Mouse (Mus musculus) olfactory bulb, adult 2 months (tissue): Measurements from ENCODE around the gene Atp8a2. TPM values are rescaled to one million over a fixed set of nuclear protein-coding genes. Genes with fewer than 3 reads are reported as not detected.
"Not testable (repeated sequence)": the region's sequence is repeated elsewhere in the genome, so short reads cannot be mapped to it uniquely, and the experiment has no call there.

ENCODE experiments used
- H3K27ac ChIP-seq: fragments of 200-500 bp; 2 replicates; pipeline ENCODE4 v1.5.1; 2012; ENCODE audit warnings: low read depth, low read length; ENCODE audit not compliant: insufficient read depth
- H3K4me1 ChIP-seq: fragments of 200-500 bp; 2 replicates; pipeline ENCODE4 v1.6.1; 2012; ENCODE audit warnings: low read length; ENCODE audit not compliant: control insufficient read depth, insufficient read depth
- H3K4me3 ChIP-seq: fragments of 200-500 bp; 2 replicates; pipeline ENCODE4 v1.5.1; 2012; ENCODE audit warnings: mild to moderate bottlenecking, low read depth, low read length, moderate library complexity; ENCODE audit not compliant: insufficient read depth
- CTCF ChIP-seq: fragments of 200-500 bp; IDR thresholded peaks from 2 replicates; pipeline ENCODE4 v1.5.1; 2012; ENCODE audit warnings: low read depth, mild to moderate bottlenecking, low read length, moderate library complexity; ENCODE audit not compliant: insufficient read depth
- POLR2A ChIP-seq: fragments of 200-500 bp; IDR thresholded peaks from 2 replicates; pipeline ENCODE4 v1.6.1; 2012; ENCODE audit warnings: mild to moderate bottlenecking, low read depth, low read length, moderate library complexity; ENCODE audit not compliant: insufficient read depth
- WGBS: fragments of 180-500 bp; shearing (Covaris S2); methylation state at CpG from one replicate; pipeline ENCODE4 v1.1.7; 2018; 5-methylcytosine and 5-hydroxymethylcytosine counted together
- polyA plus RNA-seq: library from polyadenylated mRNA; stranded (reverse); fragments of >200 nt; gene quantifications from 2 replicates; pipeline ENCODE4 v1.2.4, GENCODE M21; 2012; ENCODE audit warnings: low replicate concordance; ENCODE audit not compliant: missing spikeins, insufficient read depth, insufficient read length

The Atp8a2 gene
- polyA plus RNA-seq, 1 experiment = not detected

DNA sequence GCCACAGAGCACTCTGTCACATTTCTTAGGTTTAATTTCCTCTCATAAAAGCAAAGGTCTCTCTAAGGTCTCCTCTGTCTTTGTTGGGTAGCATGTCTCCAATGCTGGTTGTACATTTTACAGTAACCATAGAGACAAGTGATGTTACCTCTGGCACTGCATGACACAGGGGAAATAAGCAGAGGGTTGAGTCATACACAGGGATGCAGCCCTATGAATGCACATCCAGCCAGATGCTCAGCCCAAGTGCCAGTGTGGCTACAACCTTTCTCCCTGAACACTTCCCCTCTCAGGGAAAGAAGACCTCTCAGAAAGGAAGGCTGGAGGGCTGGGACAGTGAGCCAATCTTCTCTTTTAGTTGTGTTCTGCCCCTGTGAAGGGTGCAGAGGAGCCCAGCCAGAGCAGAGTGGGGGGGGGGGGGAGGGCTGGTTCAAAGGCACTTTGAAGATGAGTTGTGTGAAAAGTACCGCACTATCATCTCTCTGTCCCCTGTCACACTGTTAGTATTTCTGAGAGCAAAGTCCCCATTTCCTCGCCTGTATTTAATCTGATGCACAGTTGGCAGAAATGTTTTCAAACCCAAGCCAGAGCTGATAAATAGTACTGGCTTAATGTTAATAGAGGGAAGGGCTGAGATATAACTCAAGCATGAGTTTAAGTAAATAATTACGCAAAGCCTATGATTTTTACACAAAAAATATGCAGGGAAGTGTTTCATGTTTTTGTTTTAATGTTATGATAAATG is 467.5 kb downstream of the Atp8a2 start:
- 70% methylated on average over 3 of the region's 3 CpGs for WGBS
- no peak for TF ChIP-seq CTCF
- no peak for TF ChIP-seq POLR2A
- Histone ChIP-seq H3K27ac (no peak overlapping the region), H3K4me3 (no peak overlapping the region), H3K4me1 (peaks cover 5% of the 10 kb centered on the region; the same call in 1 of the 2 replicates)

DNA sequence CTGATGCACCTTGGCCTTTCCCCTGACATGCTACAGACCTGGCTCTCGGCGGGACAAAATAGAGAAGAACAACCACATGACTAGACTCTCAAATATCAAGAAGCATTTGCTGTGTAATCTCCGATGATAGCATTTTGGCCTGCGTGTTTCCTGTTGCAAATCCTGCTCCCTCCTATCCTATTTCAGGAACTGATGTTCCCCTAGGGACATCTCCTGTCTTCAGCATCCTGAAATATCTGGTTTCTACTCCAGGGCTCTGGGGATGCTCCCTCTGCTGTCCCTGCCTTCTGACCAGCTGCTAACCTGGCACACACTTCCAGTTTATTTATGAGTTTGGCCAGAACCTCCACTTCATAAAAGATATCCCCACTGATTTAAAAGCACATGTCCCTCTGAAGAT is 470.0 kb downstream of the Atp8a2 start:
- no peak for TF ChIP-seq CTCF
- no peak for TF ChIP-seq POLR2A
- 91% methylated on average over 4 of the region's 4 CpGs for WGBS
- Histone ChIP-seq H3K4me3 (no peak overlapping the region), H3K27ac (no peak overlapping the region), H3K4me1 (peaks cover 5% of the 10 kb centered on the region; the same call in 1 of the 2 replicates)

DNA sequence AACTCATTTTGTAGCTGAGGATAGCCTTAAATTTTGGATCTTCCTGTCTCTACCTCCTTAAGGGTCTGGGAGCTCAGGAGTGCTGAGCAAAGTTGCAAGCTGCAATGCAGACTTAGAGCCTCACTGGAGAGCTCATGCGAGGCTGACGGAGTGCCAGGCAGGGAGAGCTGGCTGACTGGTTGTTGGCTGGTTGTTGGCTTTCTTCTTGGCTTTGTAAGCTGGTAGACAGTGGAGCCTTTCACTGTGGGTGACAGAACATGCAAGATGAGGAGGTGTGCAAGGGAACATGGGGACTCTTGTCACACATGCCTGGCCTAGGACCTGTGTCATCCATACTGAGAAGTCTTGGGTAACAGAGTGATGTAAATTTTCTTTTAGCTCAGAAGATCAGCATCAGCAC is 473.8 kb downstream of the Atp8a2 start:
- TF ChIP-seq POLR2A (no peak), CTCF (no peak)
- Histone ChIP-seq H3K27ac (no peak overlapping the region), H3K4me1 (peaks cover 4% of the 10 kb centered on the region), H3K4me3 (no peak overlapping the region)
- 58% methylated on average over 2 of the region's 2 CpGs for WGBS

DNA sequence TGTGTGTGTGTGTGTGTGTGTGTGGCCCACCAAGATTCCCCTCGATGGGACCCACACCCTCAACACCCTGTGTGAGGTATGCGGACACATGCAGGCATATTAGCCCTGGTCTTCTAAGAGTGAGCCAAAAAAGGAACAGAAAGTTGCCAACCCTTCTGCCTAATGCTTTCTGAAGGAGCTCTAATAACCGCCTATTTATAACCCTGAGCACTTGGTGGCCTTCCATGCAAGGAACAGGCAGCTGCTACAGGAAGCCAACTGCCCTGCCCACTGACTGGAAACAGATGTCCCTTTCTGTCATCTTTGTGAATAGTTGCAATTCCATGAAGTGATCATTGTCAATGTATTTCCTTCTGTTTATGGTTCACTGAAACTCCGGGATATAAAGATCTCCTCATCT is 475.0 kb downstream of the Atp8a2 start:
- H3K4me1 ChIP-seq = peaks cover 4% of the 10 kb centered on the region
- no peak overlapping the region for H3K27ac ChIP-seq
- 47% methylated on average over 4 of the region's 4 CpGs for WGBS
- TF ChIP-seq CTCF (no peak), POLR2A (no peak)
- no peak overlapping the region for H3K4me3 ChIP-seq

DNA sequence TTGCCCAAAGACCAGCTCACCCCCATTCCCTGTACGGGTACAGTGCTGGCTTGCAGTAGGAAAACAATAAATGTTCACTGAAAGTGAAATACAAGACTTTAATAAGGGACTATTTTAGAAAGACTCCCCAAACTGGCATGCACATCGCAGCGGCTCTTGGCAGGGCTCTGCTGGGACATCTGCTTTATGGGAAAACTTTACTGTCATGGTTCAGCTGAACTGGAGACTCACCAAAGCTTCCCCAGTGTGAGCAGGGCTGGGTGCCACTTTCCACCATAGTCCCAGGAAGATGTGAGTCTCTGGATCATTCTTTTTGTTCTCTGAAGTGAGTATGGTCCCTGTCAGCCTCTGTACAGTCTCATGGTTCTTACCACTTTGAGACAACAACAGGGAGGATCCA is 475.6 kb downstream of the Atp8a2 start:
- Histone ChIP-seq H3K27ac (no peak overlapping the region), H3K4me1 (peaks cover 4% of the 10 kb centered on the region), H3K4me3 (no peak overlapping the region)
- 70% methylated on average over 3 of the region's 3 CpGs for WGBS
- no peak for TF ChIP-seq CTCF
- no peak for TF ChIP-seq POLR2A

DNA sequence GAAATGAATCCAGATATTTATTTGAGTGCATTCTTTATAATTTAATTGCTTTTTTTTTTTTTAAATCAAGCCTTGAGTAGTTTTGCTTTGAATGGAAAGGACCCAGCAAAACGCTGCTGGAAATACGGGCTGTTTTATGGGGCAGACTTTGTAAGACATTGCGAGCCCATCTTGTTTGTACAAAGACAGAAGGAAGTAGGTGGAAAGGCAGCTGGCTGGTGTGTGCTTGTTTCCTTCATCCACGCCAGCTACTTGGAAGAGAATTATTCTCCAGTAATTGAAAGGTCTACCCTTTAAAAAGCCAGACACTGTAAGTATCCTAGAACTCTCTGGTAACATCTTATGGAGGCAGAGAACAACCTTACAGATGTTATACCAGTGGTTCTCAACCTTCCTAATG is 476.6 kb downstream of the Atp8a2 start:
- Histone ChIP-seq H3K4me3 (no peak overlapping the region), H3K27ac (no peak overlapping the region), H3K4me1 (peaks cover 6% of the 10 kb centered on the region)
- TF ChIP-seq POLR2A (no peak), CTCF (no peak)
- 75% methylated on average over 4 of the region's 4 CpGs for WGBS

DNA sequence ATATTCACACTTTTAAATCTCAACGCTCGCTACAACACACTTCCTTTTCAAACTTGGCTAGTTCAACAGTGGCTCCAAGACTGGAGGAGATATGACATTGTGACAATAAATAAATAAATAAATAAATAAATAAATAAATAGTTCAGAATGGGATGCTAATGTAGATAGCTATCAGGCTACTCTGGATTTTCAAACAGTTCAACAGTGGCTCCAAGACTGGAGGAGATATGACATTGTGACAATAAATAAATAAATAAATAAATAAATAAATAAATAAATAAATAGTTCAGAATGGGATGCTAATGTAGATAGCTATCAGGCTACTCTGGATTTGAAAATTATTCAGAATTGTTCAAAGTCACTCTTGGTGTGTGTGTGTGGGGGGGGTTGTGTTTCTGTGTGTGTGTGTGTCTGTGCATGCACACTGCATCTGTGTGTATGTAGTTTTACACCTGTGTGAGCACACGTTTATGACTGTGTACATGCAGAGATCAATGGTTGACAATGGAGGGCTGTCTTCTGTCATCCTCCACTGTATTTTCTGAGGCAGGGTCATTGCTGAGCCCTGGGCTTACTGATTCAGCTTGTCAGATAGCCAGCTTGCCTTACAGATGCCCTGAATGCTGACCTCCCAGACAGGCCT is 480.4 kb downstream of the Atp8a2 start:
- WGBS = 76% methylated on average over 3 of the region's 3 CpGs
- not testable (repeated sequence) for H3K4me3 ChIP-seq, H3K27ac ChIP-seq, H3K4me1 ChIP-seq

DNA sequence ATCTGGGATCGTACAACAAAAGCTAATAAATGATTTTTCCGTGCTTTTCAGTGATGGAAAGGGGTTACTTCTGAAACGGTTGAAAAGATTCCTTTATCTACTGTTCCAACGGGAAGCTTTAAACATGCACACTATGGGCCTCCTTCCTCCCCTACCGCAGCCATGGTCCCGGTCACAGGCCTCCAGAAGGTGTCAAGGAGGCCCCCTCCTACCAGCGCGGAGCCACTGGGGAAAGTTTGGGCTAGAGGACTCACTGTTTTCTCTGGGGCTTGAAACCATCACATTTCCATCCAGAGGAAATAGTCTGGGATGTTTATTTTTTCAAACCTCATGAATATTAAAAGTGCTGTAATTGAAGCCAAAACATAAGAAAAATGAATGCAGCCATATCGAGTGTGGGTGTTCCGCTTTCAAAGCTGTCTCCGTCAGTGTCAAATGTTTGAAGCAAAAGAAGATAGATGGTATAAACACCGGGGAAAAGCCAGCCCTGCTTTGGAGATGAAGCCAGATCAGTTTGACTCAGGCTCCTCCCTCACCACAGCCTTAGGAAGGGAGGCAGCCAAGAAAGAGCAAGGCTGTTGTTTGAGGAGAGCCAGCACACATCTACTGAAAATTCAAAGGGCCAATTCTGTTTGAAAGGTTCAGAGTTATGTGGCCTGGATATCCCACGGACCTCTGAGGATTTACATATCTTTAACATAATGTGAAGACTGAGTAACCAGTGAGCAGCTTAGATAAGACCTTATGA is 481.1 kb downstream of the Atp8a2 start:
- no peak overlapping the region for H3K27ac ChIP-seq
- WGBS = 32% methylated on average over 13 of the region's 13 CpGs
- TF ChIP-seq CTCF (no peak), POLR2A (no peak)

DNA sequence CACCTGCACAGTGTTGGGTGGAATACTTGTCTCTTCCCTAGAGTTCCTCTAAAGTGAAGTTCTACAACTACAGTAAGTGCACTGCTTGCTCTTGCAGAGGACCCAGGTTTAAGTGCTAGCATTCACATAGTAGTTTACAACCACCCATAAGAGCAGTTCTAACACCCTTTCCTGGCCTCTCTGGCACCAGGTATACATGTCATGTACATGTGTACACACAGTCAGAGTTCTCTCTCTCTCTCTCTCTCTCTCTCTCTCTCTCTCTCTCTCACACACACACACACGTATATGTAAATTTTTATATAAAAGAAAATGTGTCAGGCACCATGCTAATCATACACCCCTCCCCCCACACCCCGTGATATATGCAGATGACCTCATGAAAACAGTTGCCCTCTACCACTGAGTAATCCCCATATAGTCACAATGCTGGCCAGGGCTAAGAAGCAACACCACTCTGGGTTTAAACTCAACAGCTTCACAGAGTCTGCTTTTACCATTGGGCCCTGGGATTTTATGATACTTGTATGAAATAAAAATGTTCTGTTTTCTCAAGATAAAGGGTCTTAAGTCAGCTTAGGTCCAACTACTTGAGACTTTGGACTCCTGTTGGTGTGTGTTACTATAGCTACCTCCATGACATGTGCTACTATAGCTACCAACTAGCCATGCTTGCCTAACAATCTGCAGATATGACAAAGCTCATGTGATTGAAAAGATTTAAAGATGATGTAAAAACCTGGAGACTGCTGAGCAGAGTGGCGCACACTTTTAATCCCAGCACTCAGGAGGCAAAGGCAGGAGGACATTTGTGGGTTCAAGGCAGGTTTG is 487.3 kb downstream of the Atp8a2 start:
- 90% methylated on average over 3 of the region's 3 CpGs for WGBS
- no peaks in the 10 kb centered on the region for H3K4me1 ChIP-seq

More for the DNA sequence above, 481.1 kb downstream of the Atp8a2 start:
- Histone ChIP-seq H3K4me3 (no peak overlapping the region), H3K4me1 (peaks cover 2% of the 10 kb centered on the region; the same call in 1 of the 2 replicates)

More for the DNA sequence above, 487.3 kb downstream of the Atp8a2 start:
- Histone ChIP-seq H3K27ac (no peak overlapping the region), H3K4me3 (no peak overlapping the region)
- TF ChIP-seq CTCF (no peak), POLR2A (no peak)
